Mouse (Mus musculus) thymus, postnatal 14 days (tissue): Measurements from ENCODE around the gene Lrch1.

Experiments used
- DNase-seq: peaks from one replicate; pipeline ENCODE4 v3.0.0; 2021

Gene Lrch1

GRCm38 (mm10) chr14:74846668-74847067, 101.0 kb downstream of the Lrch1 start:
- peak; percentile 19 for DNase-seq

GRCm38 (mm10) chr14:74845661-74846274, 101.9 kb downstream of the Lrch1 start:
- no peak for DNase-seq

- no peak for DNase-seq
Measured at GRCm38 (mm10) chr14:74841708-74842107, 106.0 kb downstream of the Lrch1 start.

DNA sequence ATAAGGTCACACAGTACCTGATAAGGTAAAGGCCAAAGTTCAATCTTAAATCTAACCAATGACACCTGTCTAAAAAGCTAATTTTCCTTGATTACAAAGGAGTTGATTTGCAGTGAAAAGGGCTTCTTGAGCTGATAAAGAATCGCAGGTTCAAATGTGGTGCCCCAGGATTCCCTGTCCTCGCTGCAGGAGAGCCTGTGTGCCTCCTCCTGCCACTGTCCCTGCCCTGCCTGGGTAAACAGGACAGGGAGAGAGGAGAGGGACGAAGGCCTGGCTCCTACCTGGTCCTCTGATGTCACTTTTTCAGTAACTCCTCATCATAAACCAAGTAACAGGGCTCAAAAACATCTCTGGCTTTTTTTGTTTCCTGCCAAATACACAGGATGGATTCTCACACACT, 106.4 kb downstream of the Lrch1 start:
- no peak for DNase-seq

- DNase-seq: no peak
Measured at GRCm38 (mm10) chr14:74840820-74841219, 106.9 kb downstream of the Lrch1 start.

DNA sequence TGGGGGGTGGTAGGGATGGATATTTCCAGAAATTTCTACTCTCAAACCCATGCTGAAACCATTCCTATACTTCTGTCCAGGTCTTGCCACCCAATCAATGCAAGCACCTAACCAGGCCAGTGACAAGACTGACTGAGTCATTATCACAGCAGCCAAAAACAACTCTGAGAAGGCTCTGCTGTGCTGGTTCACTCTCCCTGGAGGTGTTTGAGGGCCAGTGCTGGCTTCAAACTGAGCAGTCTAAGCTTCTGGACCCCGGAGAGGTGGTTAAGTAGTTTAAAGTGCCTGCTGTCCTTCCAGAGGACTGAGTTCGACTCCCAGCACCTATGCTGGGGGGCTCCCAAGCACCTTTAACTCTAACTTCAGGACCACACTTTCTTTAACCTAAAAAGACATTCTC, 107.3 kb downstream of the Lrch1 start:
- no peak for DNase-seq

GRCm38 (mm10) chr14:74838816-74839215, 108.9 kb downstream of the Lrch1 start:
- no peak for DNase-seq

GRCm38 (mm10) chr14:74835010-74835409, 112.7 kb downstream of the Lrch1 start:
- DNase-seq: peak; percentile 18

DNA sequence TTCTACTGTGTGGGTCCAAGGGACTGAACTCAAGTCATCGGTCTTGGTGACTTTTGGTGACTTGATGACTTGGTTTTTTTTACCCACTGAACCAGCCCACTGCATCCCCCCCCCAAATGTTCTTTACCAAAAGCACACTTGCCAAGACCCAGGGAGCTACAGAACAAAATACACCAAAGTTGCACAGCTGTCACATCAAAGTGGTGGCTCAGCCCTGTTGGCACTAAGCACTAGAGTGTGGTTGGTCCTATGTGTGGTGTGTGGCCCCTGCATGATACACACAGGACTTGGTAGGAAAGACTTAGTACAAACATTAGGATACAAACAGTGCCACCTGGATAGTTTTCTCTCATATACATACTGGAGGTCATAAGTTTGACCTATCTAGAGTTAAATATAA, 113.5 kb downstream of the Lrch1 start:
- DNase-seq: peak; percentile 56

- DNase-seq: no peak
Measured at GRCm38 (mm10) chr14:74831653-74832052, 116.0 kb downstream of the Lrch1 start.

GRCm38 (mm10) chr14:74831050-74831449, 116.6 kb downstream of the Lrch1 start:
- no peak for DNase-seq

DNA sequence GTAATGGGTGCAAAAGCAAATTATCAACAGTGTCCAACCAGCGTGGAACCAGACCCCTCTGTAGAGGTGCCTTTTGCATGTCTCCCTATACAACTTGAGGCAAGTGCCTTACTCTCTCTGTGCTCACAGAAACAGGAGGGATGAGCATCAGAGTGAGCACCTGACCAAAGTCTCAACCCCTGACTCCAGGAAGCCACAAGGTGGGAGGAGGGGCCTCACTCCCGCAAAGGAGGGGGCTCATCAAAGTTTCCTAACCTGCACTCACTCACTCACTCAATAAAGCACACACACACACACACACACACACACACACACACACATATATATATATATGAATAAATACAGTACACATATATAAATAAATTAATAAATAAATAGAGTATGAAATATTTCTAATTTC, 117.1 kb downstream of the Lrch1 start:
- DNase-seq: peak; percentile 68

- DNase-seq: no peak
Measured at GRCm38 (mm10) chr14:74822757-74823680, 124.7 kb downstream of the Lrch1 start.

DNA sequence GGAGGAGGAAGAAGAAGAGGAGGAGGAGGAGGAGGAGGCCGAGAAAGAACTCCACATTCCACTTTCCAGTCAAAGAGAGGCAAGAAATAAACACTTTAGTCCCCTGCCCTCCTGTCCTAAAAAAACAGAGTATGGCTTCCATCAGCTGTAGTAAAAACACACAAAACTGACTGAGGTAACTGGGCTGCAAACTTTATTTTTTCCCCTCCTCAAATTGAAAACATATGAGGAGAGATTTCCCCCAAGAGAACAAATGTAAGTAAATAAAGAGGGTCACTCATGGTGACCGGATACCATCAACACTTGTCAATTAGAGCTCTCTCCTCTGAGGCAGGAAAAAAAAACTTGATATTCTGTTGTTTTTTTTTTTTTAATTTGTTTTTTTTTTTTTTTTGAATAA, 125.6 kb downstream of the Lrch1 start:
- DNase-seq: no peak

GRCm38 (mm10) chr14:74820180-74820813, 127.4 kb downstream of the Lrch1 start:
- DNase-seq: no peak

GRCm38 (mm10) chr14:74816705-74817104, 131.0 kb downstream of the Lrch1 start:
- no peak for DNase-seq

- no peak for DNase-seq
Measured at GRCm38 (mm10) chr14:74814848-74815789, 132.6 kb downstream of the Lrch1 start.

DNA sequence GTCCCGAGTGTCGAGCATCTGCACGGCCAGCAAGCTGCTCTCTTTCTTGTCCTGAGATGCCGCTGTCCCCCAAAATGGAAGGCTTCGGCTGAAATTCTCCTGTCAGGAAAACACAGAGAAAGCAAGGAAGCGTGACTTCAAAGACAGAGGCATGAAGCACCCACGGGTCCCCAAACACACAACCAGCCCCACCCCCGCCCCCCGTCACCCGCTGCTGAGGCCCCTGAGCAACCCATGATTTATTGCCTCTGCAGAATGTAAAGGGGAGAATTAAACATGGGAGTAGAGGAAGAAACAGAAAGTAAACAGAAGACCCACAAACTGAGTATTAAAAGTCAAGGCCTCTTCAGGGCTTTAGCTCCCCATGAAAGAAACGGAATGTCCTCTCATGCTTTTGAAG, 136.1 kb downstream of the Lrch1 start:
- DNase-seq: no peak

DNA sequence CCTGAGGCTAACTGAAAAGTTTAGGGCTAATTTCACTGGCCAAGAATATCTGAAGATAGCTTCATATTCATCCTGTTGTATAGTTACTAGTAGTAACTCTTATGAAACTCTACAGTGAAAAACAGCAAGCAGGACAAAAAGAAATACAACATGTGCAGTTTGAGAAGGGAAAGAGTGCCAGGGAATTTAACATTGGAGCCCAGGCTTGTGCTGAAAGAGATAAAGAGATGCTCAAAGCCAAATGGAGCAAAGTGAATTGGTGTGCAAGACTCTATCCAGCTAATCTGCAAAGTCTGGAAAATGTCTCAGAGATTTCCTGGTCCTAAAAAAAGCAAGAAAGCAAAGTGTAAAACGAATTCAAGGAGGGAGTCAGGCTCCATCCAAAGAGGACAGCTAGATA, 145.7 kb downstream of the Lrch1 start:
- DNase-seq: no peak

DNA sequence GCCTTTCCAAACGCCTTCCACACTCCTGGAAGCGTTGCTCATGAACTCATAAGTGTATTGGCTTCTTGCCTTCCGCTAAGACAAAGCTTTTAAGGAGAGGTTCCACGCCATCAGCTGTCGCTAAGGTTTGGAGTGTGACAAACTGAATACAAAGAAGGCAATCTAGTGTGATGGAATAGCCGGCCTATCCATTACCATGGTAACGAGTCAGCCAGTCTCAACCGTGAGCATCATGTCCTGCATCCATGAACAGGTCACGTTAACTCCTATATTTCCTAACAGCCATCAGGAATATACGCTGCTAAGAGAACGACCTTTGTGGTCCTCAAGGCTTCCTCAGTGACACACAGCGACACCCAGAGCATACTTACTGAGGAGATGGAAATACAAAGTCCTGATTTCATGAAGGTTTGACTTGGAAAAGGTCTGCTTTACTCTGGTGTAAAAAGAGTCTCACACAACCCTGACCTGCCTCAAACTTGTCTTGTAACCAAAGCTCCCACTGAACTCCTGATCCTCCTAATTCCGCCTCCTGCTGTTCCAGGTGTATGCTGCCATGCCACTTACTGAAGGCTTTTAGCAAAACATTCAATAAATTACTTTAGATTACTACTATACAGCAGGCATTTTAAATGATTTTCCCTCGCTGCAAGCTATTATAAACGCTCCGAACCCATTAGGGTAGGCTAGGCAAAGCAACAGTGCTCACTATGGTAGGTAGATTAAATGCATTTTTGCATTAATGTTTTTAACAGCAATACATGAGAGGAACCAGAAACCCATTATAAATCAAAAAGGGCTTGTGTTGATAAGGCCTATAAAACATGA, 149.4 kb downstream of the Lrch1 start:
- no peak for DNase-seq

DNA sequence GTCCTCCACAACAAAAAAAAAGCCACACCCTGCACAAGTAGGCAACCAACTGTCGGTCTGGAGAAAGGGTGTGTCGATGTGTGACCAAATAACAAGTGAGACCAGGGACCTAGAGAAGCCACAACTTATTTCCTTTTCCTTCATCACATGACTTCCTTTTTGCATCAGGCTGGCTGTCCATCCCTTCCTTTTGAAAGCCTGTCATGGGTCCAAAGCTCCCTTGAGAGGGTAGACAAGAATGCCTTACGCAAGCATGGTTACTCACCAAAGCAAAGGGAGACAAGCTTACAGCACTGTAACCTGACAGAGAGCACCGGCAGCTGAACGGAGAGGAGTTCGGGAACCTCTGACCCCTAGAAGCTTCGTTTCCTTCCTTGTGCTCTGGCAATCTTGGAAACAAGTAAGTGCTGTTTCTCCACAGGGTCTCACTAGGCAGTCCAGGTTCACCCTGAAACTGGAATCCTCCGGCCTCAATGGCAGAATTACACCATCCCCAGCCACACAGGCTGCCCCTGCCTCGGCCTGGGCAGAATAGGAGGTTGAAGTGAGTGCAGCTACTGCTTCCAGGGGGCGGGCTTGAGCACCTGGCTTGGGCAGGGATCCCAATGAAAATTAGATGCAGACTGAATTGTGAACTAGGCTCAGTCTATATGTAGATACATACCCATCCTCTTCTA, 150.2 kb downstream of the Lrch1 start:
- DNase-seq: no peak
